Mouse (Mus musculus): ENCODE measurements around the gene Avp.

The Avp gene

GRCm38 (mm10) chr2:130569926-130570325 lies 12.4 kb downstream of the Avp start:
- DNase-seq (ENCODE audit: low spot score): no peak

- DNase-seq (ENCODE audit: low spot score): no peak
Observed at GRCm38 (mm10) chr2:130568921-130569320, 13.4 kb downstream of the Avp start.

- DNase-seq (ENCODE audit: low spot score): no peak
Observed at GRCm38 (mm10) chr2:130564983-130565382, 17.4 kb downstream of the Avp start.

GRCm38 (mm10) chr2:130564063-130564462 lies 18.3 kb downstream of the Avp start:
- DNase-seq (ENCODE audit: low spot score): no peak

GRCm38 (mm10) chr2:130563212-130564055 lies 18.9 kb downstream of the Avp start, which contains the start of gene Mrps26:
Gene Mrps26 (plus strand): TSS chr2:130563742.
- peak; percentile 90 for DNase-seq (ENCODE audit: low spot score)

GRCm38 (mm10) chr2:130558015-130558414 lies 24.3 kb downstream of the Avp start:
- DNase-seq (ENCODE audit: low spot score): no peak

GRCm38 (mm10) chr2:130557462-130557861 lies 24.9 kb downstream of the Avp start:
- DNase-seq (ENCODE audit: low spot score): no peak

GRCm38 (mm10) chr2:130556292-130556691 lies 26.1 kb downstream of the Avp start:
- no peak for DNase-seq (ENCODE audit: low spot score)

- DNase-seq (ENCODE audit: low spot score): no peak
Observed at GRCm38 (mm10) chr2:130554841-130555240, 27.5 kb downstream of the Avp start.

- no peak for DNase-seq (ENCODE audit: low spot score)
Observed at GRCm38 (mm10) chr2:130546957-130547356, 35.4 kb downstream of the Avp start.

- no peak for DNase-seq (ENCODE audit: low spot score)
Observed at GRCm38 (mm10) chr2:130540266-130540665, 42.1 kb downstream of the Avp start.

GRCm38 (mm10) chr2:130538876-130539546 lies 43.3 kb downstream of the Avp start:
- no peak for DNase-seq (ENCODE audit: low spot score)

- DNase-seq (ENCODE audit: low spot score): no peak
Observed at GRCm38 (mm10) chr2:130536890-130537289, 45.5 kb downstream of the Avp start.

GRCm38 (mm10) chr2:130535017-130535416 lies 47.3 kb downstream of the Avp start:
- DNase-seq (ENCODE audit: low spot score): no peak

GRCm38 (mm10) chr2:130532201-130532600 lies 50.2 kb downstream of the Avp start:
- no peak for DNase-seq (ENCODE audit: low spot score)
